Mouse (Mus musculus) embryonic facial prominence, embryonic 10.5 days (tissue): ENCODE measurements around the gene Nrgn. TPM values are rescaled to one million over a fixed set of nuclear protein-coding genes. Genes with fewer than 3 reads are reported as not detected.

Source experiments
- DNase-seq: peaks from one replicate; pipeline ENCODE4 v3.0.0-alpha.2; 2017; ENCODE audit warnings: low spot score
- H3K27ac ChIP-seq: fragments of 300-500 bp; sonication (generic); replicated peaks from 2 replicates; pipeline ENCODE4 v1.5.1; 2016; ENCODE audit warnings: mild to moderate bottlenecking
- H3K27me3 ChIP-seq: fragments of 300-500 bp; sonication (generic); replicated peaks from 2 replicates; pipeline ENCODE4 v1.6.1; 2016; ENCODE audit warnings: low read depth, mild to moderate bottlenecking; ENCODE audit not compliant: poor library complexity, severe bottlenecking
- H3K36me3 ChIP-seq: fragments of 300-500 bp; sonication (generic); replicated peaks from 2 replicates; pipeline ENCODE4 v1.6.1; 2016; ENCODE audit warnings: mild to moderate bottlenecking, moderate library complexity
- H3K4me1 ChIP-seq: fragments of 300-500 bp; sonication (generic); 2 replicates; pipeline ENCODE4 v1.6.1; 2016
- H3K4me3 ChIP-seq: fragments of 300-500 bp; sonication (generic); 2 replicates; pipeline ENCODE4 v1.5.1; 2016; ENCODE audit warnings: mild to moderate bottlenecking, moderate library complexity
- H3K9me3 ChIP-seq: fragments of 300-500 bp; sonication (generic); 2 replicates; pipeline ENCODE4 v1.6.1; 2016; ENCODE audit warnings: mild to moderate bottlenecking
- WGBS: fragments of 180-500 bp; shearing (Covaris S2); methylation state at CpG from one replicate; pipeline ENCODE4 v1.1.7; 2016; 5-methylcytosine and 5-hydroxymethylcytosine counted together
- polyA plus RNA-seq: library from polyadenylated mRNA; unstranded; fragments of >200 nt; fragmentation: Nextera tagmentation; extraction: Ambion mirVana; gene quantifications from 2 replicates; pipeline ENCODE4 v1.2.1, GENCODE M21; 2016

Nrgn gene
- polyA plus RNA-seq, 1 experiment from 2014 or later, result 1.0 TPM

DNA sequence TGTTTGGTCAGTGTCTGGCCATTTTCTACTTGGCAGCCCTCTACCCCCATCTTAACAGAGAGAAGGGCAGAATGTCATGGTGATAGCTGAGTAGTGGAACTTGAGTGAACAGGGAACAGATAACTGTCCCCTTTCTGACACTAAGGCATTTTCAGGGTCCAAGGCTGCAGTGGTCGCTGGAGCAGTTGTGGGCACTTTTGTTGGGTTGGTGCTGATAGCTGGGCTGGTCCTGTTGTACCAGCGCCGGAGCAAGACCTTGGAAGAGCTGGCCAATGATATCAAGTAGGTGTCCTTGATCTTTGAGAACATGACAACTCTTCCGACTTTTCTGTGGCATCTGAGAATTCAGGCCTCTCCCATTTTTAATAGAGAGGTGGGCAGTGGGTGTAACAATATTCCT is 15.9 kb downstream of the Nrgn start:
- Histone ChIP-seq H3K4me1 (peaks cover 13% of the 10 kb centered on the region), H3K4me3 (no peak overlapping the region), H3K36me3 (no peaks in the 10 kb centered on the region), H3K27ac (no peak overlapping the region), H3K9me3 (no peaks in the 10 kb centered on the region), H3K27me3 (peaks cover 62% of the 10 kb centered on the region)
- 85% methylated on average over 4 of the region's 4 CpGs for WGBS
- DNase-seq, result no peak

DNA sequence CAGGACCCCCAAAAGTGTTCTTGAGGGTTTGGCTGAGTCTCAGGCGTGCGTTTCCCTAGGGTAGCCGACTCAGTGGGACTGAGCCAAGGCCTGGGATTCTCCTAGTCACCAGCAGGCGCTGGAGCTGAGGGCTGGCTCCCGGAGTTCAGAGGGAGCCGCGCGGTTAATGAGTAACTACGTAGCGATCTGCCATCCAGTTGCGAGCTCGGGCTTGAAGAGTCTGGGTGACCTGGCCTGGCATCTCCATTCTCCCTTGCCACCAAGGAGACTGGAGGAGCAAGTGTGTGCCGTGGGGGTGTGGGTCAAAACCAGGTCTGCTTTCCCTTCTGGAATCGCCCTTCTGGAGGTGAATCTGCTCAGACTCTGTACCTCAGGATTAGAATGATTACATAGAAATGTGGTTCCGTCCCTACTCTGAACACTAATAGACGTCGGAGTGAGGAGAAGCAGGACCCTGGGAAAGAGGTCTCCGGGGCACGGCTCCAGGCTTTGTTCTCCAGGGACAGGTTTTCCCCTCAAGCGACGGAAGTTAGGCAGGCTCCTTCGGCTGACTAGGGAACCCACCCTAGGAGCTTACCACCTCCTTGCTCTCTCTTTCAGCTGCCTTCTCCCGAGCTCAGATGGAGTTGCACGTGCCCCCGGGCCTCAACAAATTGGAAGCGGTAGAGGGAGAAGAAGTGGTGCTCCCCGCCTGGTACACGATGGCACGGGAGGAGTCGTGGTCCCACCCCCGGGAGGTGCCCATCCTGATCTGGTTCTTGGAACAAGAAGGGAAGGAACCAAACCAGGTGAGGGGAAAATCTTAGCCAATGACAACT is 21.6 kb downstream of the Nrgn start:
- peak; percentile 73 for DNase-seq
- H3K36me3 ChIP-seq, result peaks cover 5% of the 10 kb centered on the region; the same call in 1 of the 2 replicates
- H3K27me3 ChIP-seq, result peaks cover 82% of the 10 kb centered on the region
- H3K4me1 ChIP-seq, result peaks cover 43% of the 10 kb centered on the region
- under 1% methylated on average over 31 of the region's 31 CpGs for WGBS
- H3K4me3 ChIP-seq, result peak overlapping the region; percentile 52
- H3K9me3 ChIP-seq, result no peaks in the 10 kb centered on the region
- H3K27ac ChIP-seq, result peak overlapping the region; percentile 41

DNA sequence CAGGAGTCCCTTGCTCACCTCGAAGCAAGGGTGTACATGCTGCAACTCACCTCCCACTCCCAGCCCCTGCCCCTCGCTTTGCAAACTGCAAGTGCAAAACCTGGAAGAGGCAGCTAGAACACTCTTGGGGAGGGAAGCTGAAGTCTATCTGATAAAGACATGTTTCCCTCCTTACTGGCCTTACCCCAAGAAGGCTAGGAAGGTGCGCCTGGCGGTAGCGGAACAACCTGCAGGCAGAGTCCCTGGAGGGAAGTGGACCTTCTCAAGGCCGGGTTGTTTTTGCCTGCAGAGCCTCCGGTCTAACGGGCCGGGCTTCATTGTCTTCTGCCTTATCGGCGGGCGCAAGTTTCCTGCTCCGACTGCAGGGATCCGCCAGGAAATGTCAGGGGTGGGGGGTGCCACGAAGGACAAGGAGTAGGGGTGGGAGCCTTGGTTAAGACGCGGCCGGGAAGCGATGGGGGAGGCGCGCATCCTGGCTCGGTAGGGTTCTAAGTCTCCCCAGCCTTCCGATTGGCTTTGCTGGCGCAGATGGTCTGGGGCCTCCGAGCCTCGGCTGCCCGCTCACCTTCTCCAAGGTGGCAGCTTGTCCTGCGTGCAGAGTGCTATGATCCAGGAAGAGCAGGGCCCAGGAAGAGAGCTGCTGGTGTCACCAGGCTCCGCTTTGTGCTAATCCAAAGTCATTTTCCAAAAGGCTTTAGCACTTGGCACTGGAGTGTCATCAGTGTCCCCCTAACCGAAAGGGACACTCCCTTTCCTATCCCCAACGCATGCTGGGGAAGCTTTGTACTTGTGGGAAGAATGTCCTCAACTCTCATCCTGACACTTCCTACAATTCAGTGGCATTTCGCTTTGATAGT is 22.4 kb downstream of the Nrgn start:
- WGBS, result under 1% methylated on average over 32 of the region's 32 CpGs
- H3K27me3 ChIP-seq, result peaks cover 91% of the 10 kb centered on the region
- DNase-seq, result peak; percentile 63
- peaks cover 13% of the 10 kb centered on the region for H3K36me3 ChIP-seq
- H3K9me3 ChIP-seq, result no peaks in the 10 kb centered on the region
- peak overlapping the region; percentile 41 for H3K27ac ChIP-seq
- H3K4me1 ChIP-seq, result peaks cover 43% of the 10 kb centered on the region
- peak overlapping the region; percentile 52 for H3K4me3 ChIP-seq

DNA sequence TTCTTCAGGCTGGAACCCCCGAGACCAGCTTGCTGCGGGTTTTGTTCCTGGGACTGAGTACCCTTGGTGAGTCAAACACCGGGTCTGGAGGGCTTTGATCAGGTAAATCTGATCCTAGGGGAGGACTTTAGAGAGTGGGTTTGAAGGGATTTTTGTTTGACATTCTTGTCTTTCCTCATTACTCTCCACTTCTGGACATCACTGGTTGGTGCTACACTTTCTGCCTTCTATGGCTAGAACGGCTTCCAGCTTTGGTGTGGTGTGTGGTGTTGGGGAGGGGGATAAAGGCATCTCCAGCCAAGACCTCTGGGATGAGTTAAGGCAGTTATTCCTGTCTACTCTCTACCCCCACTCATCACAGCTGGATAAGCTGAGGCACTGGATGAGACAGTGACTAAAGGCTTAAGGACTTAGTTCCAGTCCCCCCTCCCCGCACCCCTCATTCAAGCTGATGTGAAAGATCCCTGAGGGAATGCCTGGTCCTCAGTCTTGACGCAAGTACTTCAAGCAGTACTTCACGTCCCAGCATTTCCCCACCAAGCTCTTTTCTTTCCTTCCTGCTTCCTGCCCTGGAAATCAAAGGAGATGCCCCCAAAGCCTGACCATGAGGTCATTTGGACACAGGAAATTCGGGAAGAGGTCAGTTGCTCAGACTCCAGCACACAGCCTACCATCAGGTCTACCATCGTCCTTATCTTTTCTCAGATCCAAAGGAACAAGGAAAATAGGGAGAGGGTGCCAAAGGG is 24.3 kb downstream of the Nrgn start:
- 14% methylated on average over 9 of the region's 9 CpGs for WGBS
- H3K27ac ChIP-seq, result no peak overlapping the region

DNA sequence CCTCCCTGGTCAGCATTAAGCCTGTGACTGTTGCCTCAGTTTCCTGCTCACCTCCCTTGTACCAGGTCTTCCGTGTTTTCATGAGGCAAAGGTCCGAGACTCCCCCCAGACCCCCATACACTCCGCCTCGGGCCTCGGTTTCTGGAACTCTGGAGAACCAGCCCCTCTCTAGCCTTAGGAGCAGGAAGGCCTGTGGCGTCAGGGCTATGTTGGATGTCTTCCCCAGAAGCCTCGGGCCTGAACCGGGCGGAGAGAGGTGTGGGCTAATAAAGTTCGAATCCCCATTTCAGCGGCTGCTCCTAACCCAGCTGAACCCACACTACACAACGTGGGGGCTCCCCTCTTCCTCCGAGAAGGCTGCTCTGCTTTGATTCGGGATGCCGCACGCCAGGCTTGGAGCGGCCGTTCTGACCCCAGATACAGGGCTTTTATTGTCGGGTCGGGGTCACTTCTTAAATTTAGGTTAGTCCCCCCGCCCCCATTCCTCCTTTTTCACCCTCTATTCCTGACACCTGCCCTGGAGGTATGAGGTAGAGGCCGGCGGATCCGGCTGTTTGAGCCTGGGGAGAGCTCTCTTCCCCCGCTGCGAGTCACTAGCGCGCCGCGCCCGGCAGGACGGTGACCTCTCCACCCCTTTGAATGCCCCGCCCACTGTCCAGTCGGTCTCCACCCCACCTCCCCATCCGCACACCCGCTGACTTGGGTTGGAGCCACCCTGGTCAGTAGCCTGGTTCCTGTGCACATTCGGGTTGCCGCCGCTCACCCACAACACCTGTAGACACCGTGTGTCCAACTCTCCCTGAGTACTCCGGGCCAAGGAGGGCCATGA is 25.1 kb downstream of the Nrgn start, which contains the start of gene Esam:
Gene Esam, plus strand, starts transcription at position 683 of the 829 bp plus-strand sequence.
- H3K27me3 ChIP-seq, result peaks cover 74% of the 10 kb centered on the region
- peak; percentile 57 for DNase-seq
- peaks cover 43% of the 10 kb centered on the region for H3K4me1 ChIP-seq
- H3K9me3 ChIP-seq, result no peaks in the 10 kb centered on the region
- H3K4me3 ChIP-seq, result peak within 1 kb of the TSS; percentile 52
- H3K36me3 ChIP-seq, result peaks cover 37% of the 10 kb centered on the region
- WGBS, result 2% methylated on average over 41 of the region's 41 CpGs
- no peak within 1 kb of the TSS for H3K27ac ChIP-seq

More for the DNA sequence above, 24.3 kb downstream of the Nrgn start:
- no peaks in the 10 kb centered on the region for H3K9me3 ChIP-seq
- H3K36me3 ChIP-seq, result peaks cover 29% of the 10 kb centered on the region
- peak; percentile 20 for DNase-seq
- H3K4me1 ChIP-seq, result peaks cover 43% of the 10 kb centered on the region
- peaks cover 82% of the 10 kb centered on the region for H3K27me3 ChIP-seq
- H3K4me3 ChIP-seq, result peak overlapping the region; percentile 52

DNA sequence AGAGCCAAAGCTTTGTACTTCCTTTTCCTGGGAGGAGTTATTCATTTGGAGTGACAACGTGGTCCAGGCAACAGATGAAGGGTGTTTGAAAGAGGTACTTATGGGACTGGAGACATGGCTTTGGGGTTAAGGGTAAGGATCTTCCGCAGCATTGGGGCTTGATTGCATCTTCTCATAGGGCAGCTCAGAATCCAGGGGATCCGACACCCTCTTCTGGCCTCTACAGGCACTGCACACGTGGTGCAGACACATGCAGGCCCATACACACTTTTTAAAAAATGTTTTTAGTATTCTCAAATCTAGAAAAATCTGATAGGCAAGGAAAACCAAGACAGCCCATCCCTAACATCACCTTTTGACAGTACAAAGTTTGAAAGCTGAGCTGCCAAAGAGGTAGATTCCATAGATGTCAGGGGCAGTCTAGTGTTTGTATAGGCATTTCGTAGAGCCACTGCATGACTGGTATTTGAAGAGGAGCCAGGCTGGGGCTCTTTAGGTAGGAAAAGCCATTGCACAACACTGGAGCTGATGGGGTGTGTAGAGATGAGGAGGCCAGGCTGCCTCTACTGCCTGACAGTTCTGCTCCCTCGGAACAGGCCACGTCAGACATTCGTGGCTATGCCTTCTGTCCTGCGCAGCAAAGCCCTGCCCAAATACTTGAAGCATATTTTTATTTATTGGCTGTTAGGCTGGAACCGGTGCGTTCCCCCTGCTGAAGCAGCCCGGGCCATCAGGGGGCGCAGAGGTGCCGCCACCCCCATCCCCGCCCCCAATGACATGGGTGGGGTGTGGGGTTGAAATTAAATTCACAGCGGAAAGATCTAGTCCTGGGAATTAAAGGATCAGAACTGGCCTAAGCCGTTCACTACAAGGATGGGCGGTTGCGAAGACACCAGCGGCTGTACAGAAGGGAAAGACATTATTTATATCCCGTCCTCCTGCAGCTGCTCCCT is 26.0 kb downstream of the Nrgn start:
- peaks cover 65% of the 10 kb centered on the region for H3K27me3 ChIP-seq
- no peaks in the 10 kb centered on the region for H3K9me3 ChIP-seq
- WGBS, result 23% methylated on average over 21 of the region's 21 CpGs
- H3K36me3 ChIP-seq, result peaks cover 46% of the 10 kb centered on the region
- H3K27ac ChIP-seq, result no peak overlapping the region
- peak overlapping the region; percentile 52 for H3K4me3 ChIP-seq
- peak; percentile 35 for DNase-seq
- H3K4me1 ChIP-seq, result peaks cover 43% of the 10 kb centered on the region

DNA sequence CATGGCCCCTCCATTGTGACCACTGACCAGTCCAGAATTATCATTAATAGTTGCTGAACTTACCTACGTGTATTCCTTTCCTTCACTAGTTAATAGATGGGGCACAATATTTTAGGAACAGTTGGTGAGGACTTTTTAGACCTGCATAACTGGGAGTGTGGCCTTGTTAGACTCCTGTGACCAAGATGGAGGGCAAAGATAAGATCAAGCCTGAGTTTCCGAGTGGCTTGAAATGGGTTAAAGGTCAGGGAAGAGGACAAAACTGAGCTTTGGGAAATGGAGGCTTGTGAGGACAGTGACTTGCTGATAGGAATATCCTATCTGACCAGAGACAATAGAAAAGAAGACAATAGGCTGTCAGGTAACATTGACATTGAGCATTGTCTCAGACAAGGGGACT is 27.2 kb downstream of the Nrgn start:
- DNase-seq, result no peak
- H3K36me3 ChIP-seq, result peaks cover 56% of the 10 kb centered on the region
- no peak overlapping the region for H3K4me3 ChIP-seq
- WGBS, result 93% methylated on average over 2 of the region's 2 CpGs
- peaks cover 53% of the 10 kb centered on the region for H3K27me3 ChIP-seq
- H3K9me3 ChIP-seq, result no peaks in the 10 kb centered on the region
- H3K27ac ChIP-seq, result no peak overlapping the region
- H3K4me1 ChIP-seq, result peaks cover 30% of the 10 kb centered on the region

DNA sequence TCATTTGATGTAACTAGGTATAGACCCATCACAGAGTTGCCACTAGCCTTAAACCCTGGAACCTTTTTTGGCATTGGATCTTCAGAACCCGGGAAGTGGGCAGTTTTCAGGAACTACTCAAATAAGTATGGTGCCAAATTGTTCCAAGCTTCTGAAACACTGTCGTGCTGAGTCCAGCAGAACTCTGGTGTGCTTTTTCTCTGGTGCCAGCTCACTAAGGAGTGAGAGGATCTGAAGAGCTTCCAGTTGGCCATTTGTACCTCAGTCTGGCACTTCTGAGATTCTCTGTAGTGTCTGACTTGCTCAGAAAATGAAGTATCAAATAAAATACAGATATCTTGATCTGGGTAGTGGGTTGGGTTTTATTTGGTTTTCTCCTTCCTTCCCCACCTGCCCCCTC is 32.7 kb downstream of the Nrgn start:
- no peaks in the 10 kb centered on the region for H3K4me1 ChIP-seq
- no peaks in the 10 kb centered on the region for H3K27me3 ChIP-seq
- H3K4me3 ChIP-seq, result no peak overlapping the region
- no peaks in the 10 kb centered on the region for H3K9me3 ChIP-seq
- H3K36me3 ChIP-seq, result peaks cover 64% of the 10 kb centered on the region
- H3K27ac ChIP-seq, result no peak overlapping the region
- DNase-seq, result no peak
- WGBS, result 89% methylated on average over 2 of the region's 2 CpGs

DNA sequence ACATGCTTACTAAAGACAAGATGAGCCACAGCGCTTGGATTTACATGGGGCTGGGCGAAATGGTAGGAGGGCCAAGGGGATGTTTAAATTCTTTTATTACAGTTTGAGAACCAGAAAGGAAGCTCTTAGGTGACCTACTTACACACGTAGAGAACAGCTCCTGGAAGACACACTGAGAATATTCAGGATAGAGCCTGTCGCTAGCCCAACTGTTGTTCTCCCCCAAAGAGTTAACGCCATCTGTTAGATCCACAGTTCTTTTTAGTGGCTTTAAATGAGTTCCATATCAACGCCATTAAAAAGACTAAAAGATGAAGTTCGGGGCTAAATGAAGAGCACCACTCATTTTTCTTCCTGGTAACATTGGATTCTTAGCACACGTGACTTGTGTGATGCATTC is 33.7 kb downstream of the Nrgn start:
- Histone ChIP-seq H3K36me3 (peaks cover 54% of the 10 kb centered on the region), H3K27me3 (no peaks in the 10 kb centered on the region), H3K9me3 (no peaks in the 10 kb centered on the region), H3K4me3 (no peak overlapping the region), H3K4me1 (no peaks in the 10 kb centered on the region), H3K27ac (no peak overlapping the region)
- DNase-seq, result no peak
- WGBS, result 94% methylated on average over 8 of the region's 8 CpGs

DNA sequence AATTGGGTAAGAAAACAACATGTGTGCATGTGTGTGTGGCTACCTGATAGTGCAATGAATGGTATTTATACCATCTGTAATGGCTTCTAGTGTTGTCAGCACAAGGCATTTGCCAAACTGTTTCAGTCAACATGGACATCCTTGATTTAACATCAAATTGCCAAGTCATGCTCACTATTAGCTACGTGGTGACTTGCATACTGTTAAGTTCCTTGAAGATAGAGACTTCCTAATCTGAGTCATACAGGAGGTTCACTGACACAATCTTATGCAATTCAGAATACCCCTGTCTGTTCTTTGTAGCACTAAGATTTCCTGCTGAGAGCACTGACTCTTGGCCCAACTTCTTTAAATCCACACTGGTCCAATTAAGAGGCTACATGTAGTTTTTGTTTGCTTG is 35.2 kb downstream of the Nrgn start:
- Histone ChIP-seq H3K27me3 (no peaks in the 10 kb centered on the region), H3K9me3 (no peaks in the 10 kb centered on the region), H3K4me3 (no peak overlapping the region), H3K4me1 (no peaks in the 10 kb centered on the region), H3K36me3 (peaks cover 47% of the 10 kb centered on the region), H3K27ac (no peak overlapping the region)
- no peak for DNase-seq
- WGBS, result 89% methylated on average over 1 of the region's 1 CpGs

DNA sequence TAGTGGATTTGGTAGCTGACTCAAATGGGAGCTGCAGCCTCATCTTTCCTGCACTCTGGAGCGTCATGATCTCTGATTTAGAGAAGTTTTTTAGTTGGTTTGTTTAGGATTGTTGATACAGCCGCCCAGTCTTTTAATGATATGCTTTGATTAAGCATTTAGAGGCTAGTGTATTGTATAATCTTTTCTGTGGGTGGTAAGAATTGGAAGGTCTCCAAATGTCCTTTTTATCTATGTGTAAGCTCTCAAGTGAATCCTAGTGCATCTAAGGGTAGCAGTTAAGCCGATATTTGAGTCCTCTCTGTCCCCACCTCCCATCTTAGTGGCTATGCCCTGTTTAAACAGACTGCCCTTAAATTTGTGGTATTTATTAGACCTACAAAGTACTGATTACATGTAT is 38.2 kb downstream of the Nrgn start:
- Histone ChIP-seq H3K36me3 (peaks cover 19% of the 10 kb centered on the region), H3K9me3 (no peaks in the 10 kb centered on the region), H3K4me1 (no peaks in the 10 kb centered on the region), H3K27me3 (no peaks in the 10 kb centered on the region), H3K27ac (no peak overlapping the region), H3K4me3 (no peak overlapping the region)
- 88% methylated on average over 3 of the region's 3 CpGs for WGBS
- DNase-seq, result no peak
